Mouse (Mus musculus) liver, embryonic 13.5 days (tissue): ENCODE results near the gene Kif3c. TPM values are rescaled to one million over a fixed set of nuclear protein-coding genes. Genes with fewer than 3 reads are reported as not detected.

Experiments used
- ATAC-seq: fragments of 200-750 bp; cut with Nextera tagmentation; 2 replicates; pipeline ENCODE4 v1.8.0; 2017; ENCODE audit warnings: low read depth, mild to moderate bottlenecking, moderate number of reproducible peaks, moderate library complexity
- DNase-seq: peaks from one replicate; pipeline ENCODE4 v3.0.0; 2022
- H3K27ac ChIP-seq: fragments of 300-500 bp; sonication (generic); 2 replicates; pipeline ENCODE4 v1.5.1; 2015; ENCODE audit warnings: moderate library complexity, mild to moderate bottlenecking, inconsistent platforms
- H3K27me3 ChIP-seq: fragments of 300-500 bp; sonication (generic); 2 replicates; pipeline ENCODE4 v1.6.1; 2015; ENCODE audit warnings: mild to moderate bottlenecking, inconsistent platforms
- H3K36me3 ChIP-seq: fragments of 300-500 bp; sonication (generic); 2 replicates; pipeline ENCODE4 v1.6.1; 2015; ENCODE audit warnings: mild to moderate bottlenecking, inconsistent platforms
- H3K4me1 ChIP-seq: fragments of 300-500 bp; sonication (generic); replicated peaks from 2 replicates; pipeline ENCODE4 v1.6.1; 2015; ENCODE audit warnings: inconsistent platforms
- H3K4me2 ChIP-seq: fragments of 300-500 bp; sonication (generic); 2 replicates; pipeline ENCODE4 v1.6.1; 2015; ENCODE audit warnings: inconsistent platforms, mild to moderate bottlenecking, moderate library complexity
- H3K4me3 ChIP-seq: fragments of 300-500 bp; sonication (generic); replicated peaks from 2 replicates; pipeline ENCODE4 v1.5.1; 2015; ENCODE audit warnings: mild to moderate bottlenecking, inconsistent platforms
- H3K9ac ChIP-seq: fragments of 300-500 bp; sonication (generic); 2 replicates; pipeline ENCODE4 v1.6.1; 2015; ENCODE audit warnings: mild to moderate bottlenecking, inconsistent platforms
- H3K9me3 ChIP-seq: fragments of 300-500 bp; sonication (generic); replicated peaks from 2 replicates; pipeline ENCODE4 v1.6.1; 2016; ENCODE audit warnings: inconsistent platforms
- WGBS: fragments of 180-500 bp; shearing (Covaris S2); methylation state at CpG from one replicate; pipeline ENCODE4 v1.1.7; 2015; ENCODE audit not compliant: insufficient replicate concordance; 5-methylcytosine and 5-hydroxymethylcytosine counted together
- polyA plus RNA-seq: library from polyadenylated mRNA; unstranded; fragments of >200 nt; fragmentation: Nextera tagmentation; extraction: Ambion mirVana; gene quantifications from 2 replicates; pipeline ENCODE4 v1.2.1, GENCODE M21; 2015

Gene Kif3c
- polyA plus RNA-seq, 1 experiment from 2014 or later, result 1.0 TPM

GRCm38 (mm10) chr12:3368771-3369170, 3.8 kb downstream of the Kif3c start:
- Histone ChIP-seq H3K27ac (no peak overlapping the region), H3K4me2 (no peak overlapping the region), H3K36me3 (no peaks in the 10 kb centered on the region), H3K9ac (no peak overlapping the region), H3K4me3 (no peak overlapping the region), H3K9me3 (no peaks in the 10 kb centered on the region), H3K4me1 (peaks cover 16% of the 10 kb centered on the region), H3K27me3 (peaks cover 25% of the 10 kb centered on the region)
- DNase-seq (no peak), ATAC-seq (no peak)
- 46% methylated on average over 3 of the region's 3 CpGs for WGBS

- H3K27me3 ChIP-seq, result peaks cover 11% of the 10 kb centered on the region
- no peak overlapping the region for H3K9ac ChIP-seq
- H3K27ac ChIP-seq, result no peak overlapping the region
- no peak overlapping the region for H3K4me3 ChIP-seq
- no peak for DNase-seq
- no peak for ATAC-seq
- no peaks in the 10 kb centered on the region for H3K4me1 ChIP-seq
- no peaks in the 10 kb centered on the region for H3K36me3 ChIP-seq
- no peaks in the 10 kb centered on the region for H3K9me3 ChIP-seq
- WGBS, result 31% methylated on average over 11 of the region's 11 CpGs
- no peak overlapping the region for H3K4me2 ChIP-seq
These were observed 6.3 kb downstream of the Kif3c start for GRCm38 (mm10) chr12:3370979-3371925.

GRCm38 (mm10) chr12:3371991-3372390, 7.1 kb downstream of the Kif3c start:
- Histone ChIP-seq H3K4me1 (no peaks in the 10 kb centered on the region), H3K27me3 (peaks cover 4% of the 10 kb centered on the region), H3K36me3 (no peaks in the 10 kb centered on the region), H3K27ac (no peak overlapping the region), H3K4me3 (no peak overlapping the region), H3K9ac (no peak overlapping the region), H3K9me3 (no peaks in the 10 kb centered on the region), H3K4me2 (no peak overlapping the region)
- no peak for ATAC-seq
- no peak for DNase-seq
- 36% methylated on average over 3 of the region's 3 CpGs for WGBS

- Histone ChIP-seq H3K9ac (no peak overlapping the region), H3K4me2 (no peak overlapping the region), H3K4me3 (no peak overlapping the region), H3K9me3 (no peaks in the 10 kb centered on the region), H3K4me1 (no peaks in the 10 kb centered on the region), H3K36me3 (no peaks in the 10 kb centered on the region), H3K27me3 (no peaks in the 10 kb centered on the region), H3K27ac (no peak overlapping the region)
- DNase-seq, result no peak
- 71% methylated on average over 6 of the region's 6 CpGs for WGBS
- no peak for ATAC-seq
These were observed 8.6 kb downstream of the Kif3c start for GRCm38 (mm10) chr12:3373566-3373965.

- Histone ChIP-seq H3K27ac (no peak overlapping the region), H3K27me3 (no peaks in the 10 kb centered on the region), H3K4me2 (no peak overlapping the region), H3K36me3 (no peaks in the 10 kb centered on the region), H3K9ac (no peak overlapping the region), H3K4me1 (no peaks in the 10 kb centered on the region), H3K4me3 (no peak overlapping the region), H3K9me3 (no peaks in the 10 kb centered on the region)
- no peak for DNase-seq
- WGBS, result 59% methylated on average over 5 of the region's 5 CpGs
- ATAC-seq, result no peak
These were observed 9.6 kb downstream of the Kif3c start for GRCm38 (mm10) chr12:3374552-3374951.

- Histone ChIP-seq H3K4me1 (no peaks in the 10 kb centered on the region), H3K9ac (no peak overlapping the region), H3K9me3 (no peaks in the 10 kb centered on the region), H3K4me3 (no peak overlapping the region), H3K4me2 (no peak overlapping the region), H3K27ac (no peak overlapping the region), H3K36me3 (no peaks in the 10 kb centered on the region), H3K27me3 (no peaks in the 10 kb centered on the region)
- WGBS, result 13% methylated on average over 3 of the region's 3 CpGs
- DNase-seq, result no peak
- ATAC-seq, result no peak
These were observed 12.3 kb downstream of the Kif3c start for GRCm38 (mm10) chr12:3377190-3377589.

GRCm38 (mm10) chr12:3377755-3378154, 12.8 kb downstream of the Kif3c start:
- ATAC-seq (no peak), DNase-seq (no peak)
- Histone ChIP-seq H3K4me1 (no peaks in the 10 kb centered on the region), H3K36me3 (no peaks in the 10 kb centered on the region), H3K9me3 (no peaks in the 10 kb centered on the region), H3K9ac (no peak overlapping the region), H3K4me3 (no peak overlapping the region), H3K27me3 (no peaks in the 10 kb centered on the region), H3K4me2 (no peak overlapping the region), H3K27ac (no peak overlapping the region)
- 55% methylated on average over 5 of the region's 5 CpGs for WGBS

- Histone ChIP-seq H3K9ac (no peak overlapping the region), H3K27ac (no peak overlapping the region), H3K4me1 (no peaks in the 10 kb centered on the region; the same call in 1 of the 2 replicates), H3K27me3 (no peaks in the 10 kb centered on the region), H3K4me3 (no peak overlapping the region), H3K4me2 (no peak overlapping the region), H3K9me3 (no peaks in the 10 kb centered on the region), H3K36me3 (no peaks in the 10 kb centered on the region)
- DNase-seq (no peak), ATAC-seq (no peak)
- WGBS, result 44% methylated on average over 1 of the region's 1 CpGs
These were observed 19.9 kb downstream of the Kif3c start for GRCm38 (mm10) chr12:3384860-3385259.

- H3K9me3 ChIP-seq, result no peaks in the 10 kb centered on the region
- H3K9ac ChIP-seq, result no peak overlapping the region
- H3K4me1 ChIP-seq, result no peaks in the 10 kb centered on the region; the same call in 1 of the 2 replicates
- H3K27me3 ChIP-seq, result no peaks in the 10 kb centered on the region
- no peak overlapping the region for H3K4me2 ChIP-seq
- H3K4me3 ChIP-seq, result no peak overlapping the region
- ATAC-seq (no peak), DNase-seq (no peak)
- 60% methylated on average over 6 of the region's 6 CpGs for WGBS
- H3K36me3 ChIP-seq, result no peaks in the 10 kb centered on the region
- H3K27ac ChIP-seq, result no peak overlapping the region
These were observed 20.3 kb downstream of the Kif3c start for GRCm38 (mm10) chr12:3385271-3385670.

- no peaks in the 10 kb centered on the region for H3K36me3 ChIP-seq
- no peaks in the 10 kb centered on the region; the same call in 1 of the 2 replicates for H3K4me1 ChIP-seq
- no peak for DNase-seq
- no peak for ATAC-seq
- no peak overlapping the region for H3K4me2 ChIP-seq
- H3K9me3 ChIP-seq, result no peaks in the 10 kb centered on the region
- H3K4me3 ChIP-seq, result no peak overlapping the region
- no peaks in the 10 kb centered on the region for H3K27me3 ChIP-seq
- WGBS, result 59% methylated on average over 10 of the region's 10 CpGs
- no peak overlapping the region for H3K27ac ChIP-seq
- H3K9ac ChIP-seq, result no peak overlapping the region
These were observed 21.0 kb downstream of the Kif3c start for GRCm38 (mm10) chr12:3385940-3386339.

GRCm38 (mm10) chr12:3387891-3388290, 23.0 kb downstream of the Kif3c start:
- no peaks in the 10 kb centered on the region for H3K27me3 ChIP-seq
- no peak overlapping the region for H3K4me2 ChIP-seq
- H3K4me1 ChIP-seq, result no peaks in the 10 kb centered on the region; the same call in 1 of the 2 replicates
- H3K36me3 ChIP-seq, result no peaks in the 10 kb centered on the region
- ATAC-seq (no peak), DNase-seq (no peak)
- no peak overlapping the region for H3K27ac ChIP-seq
- no peak overlapping the region for H3K9ac ChIP-seq
- 83% methylated on average over 16 of the region's 16 CpGs for WGBS
- no peak overlapping the region for H3K4me3 ChIP-seq
- no peaks in the 10 kb centered on the region for H3K9me3 ChIP-seq

GRCm38 (mm10) chr12:3389394-3389793, 24.5 kb downstream of the Kif3c start:
- WGBS, result 70% methylated on average over 12 of the region's 12 CpGs
- no peak overlapping the region for H3K27ac ChIP-seq

More at GRCm38 (mm10) chr12:3389394-3389793, 24.5 kb downstream of the Kif3c start:
- peak; percentile 52 for DNase-seq
- no peak overlapping the region for H3K4me3 ChIP-seq
- H3K4me1 ChIP-seq, result no peaks in the 10 kb centered on the region; the same call in 1 of the 2 replicates
- ATAC-seq, result peak; percentile 83
- H3K9me3 ChIP-seq, result no peaks in the 10 kb centered on the region
- no peak overlapping the region for H3K9ac ChIP-seq
- no peaks in the 10 kb centered on the region for H3K36me3 ChIP-seq
- no peaks in the 10 kb centered on the region for H3K27me3 ChIP-seq
- no peak overlapping the region for H3K4me2 ChIP-seq
